Mouse (Mus musculus) megakaryocyte, adult 5-6 weeks (primary cell): ENCODE results near the gene Dip2b. TPM values are rescaled to one million over a fixed set of nuclear protein-coding genes. Genes with fewer than 3 reads are reported as not detected.

Experiments
- ATAC-seq: 2 replicates; pipeline ENCODE4 v1.8.0; 2016; ENCODE audit warnings: mild to moderate bottlenecking, inconsistent platforms; ENCODE audit not compliant: poor library complexity, severe bottlenecking
- total RNA-seq, 2 experiments: library from RNA; stranded (forward) in 1 of 2; stranded (reverse) in 1 of 2; fragments of 153-499, 151-499 nt in 1 of 2; fragments of 221-1000, 200-1000 nt in 1 of 2; gene quantifications; 2 replicates each; pipeline versions ENCODE4 v1.2.3 to v1.2.4; 2015 to 2017

Dip2b gene
- total RNA-seq, 2 experiments from 2014 or later, result 13.5 to 17.6 TPM

DNA sequence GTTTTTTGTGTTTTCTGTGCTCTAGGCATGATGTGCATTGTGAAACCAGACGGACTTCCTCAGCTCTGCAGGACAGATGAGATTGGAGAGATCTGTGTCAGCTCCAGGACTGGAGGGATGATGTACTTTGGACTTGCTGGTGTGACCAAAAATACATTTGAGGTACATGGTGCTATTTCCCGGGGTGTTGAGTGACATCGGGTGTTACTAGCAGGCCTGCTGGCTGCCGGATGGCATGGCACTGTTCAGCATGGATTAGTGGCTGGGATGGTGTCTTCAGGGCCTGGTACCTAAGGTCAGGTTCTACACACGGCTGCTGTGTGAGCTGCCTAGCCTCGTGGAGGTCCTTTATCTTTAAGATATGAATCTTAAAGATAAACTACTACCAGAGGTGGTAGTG lies 136.7 kb downstream of the Dip2b start:
- ATAC-seq, result no peak

GRCm38 (mm10) chr15:100177167-100177566 lies 138.7 kb downstream of the Dip2b start:
- no peak for ATAC-seq

- ATAC-seq, result no peak
Measured at GRCm38 (mm10) chr15:100177575-100177974, 139.1 kb downstream of the Dip2b start.

- ATAC-seq, result no peak
Measured at GRCm38 (mm10) chr15:100178487-100178886, 140.0 kb downstream of the Dip2b start.

DNA sequence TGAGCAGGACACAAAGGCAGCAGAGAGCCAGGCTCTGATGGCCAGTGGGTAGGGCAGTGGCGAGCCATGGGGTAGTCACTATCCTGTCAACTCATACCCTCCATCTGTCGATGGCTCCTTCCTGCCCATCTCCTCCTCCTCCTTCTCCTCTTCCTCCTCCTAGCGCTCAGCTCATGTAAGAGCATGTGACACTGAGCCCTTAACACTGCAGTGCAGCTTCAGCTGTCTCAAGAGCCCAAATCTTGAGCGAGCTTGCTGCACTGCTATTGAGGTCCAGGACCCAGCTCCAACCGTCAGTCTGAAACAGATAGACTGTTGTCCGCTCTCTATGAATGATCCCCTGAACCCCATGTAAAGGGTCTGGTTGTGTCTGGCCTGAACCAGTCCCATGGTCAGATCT lies 141.2 kb downstream of the Dip2b start:
- no peak for ATAC-seq

GRCm38 (mm10) chr15:100180221-100180620 lies 141.8 kb downstream of the Dip2b start:
- no peak for ATAC-seq

GRCm38 (mm10) chr15:100181841-100182240 lies 143.4 kb downstream of the Dip2b start:
- no peak for ATAC-seq

- no peak for ATAC-seq
Measured at GRCm38 (mm10) chr15:100182526-100183280, 144.2 kb downstream of the Dip2b start.

- ATAC-seq, result no peak
Measured at GRCm38 (mm10) chr15:100183510-100183909, 145.0 kb downstream of the Dip2b start.

DNA sequence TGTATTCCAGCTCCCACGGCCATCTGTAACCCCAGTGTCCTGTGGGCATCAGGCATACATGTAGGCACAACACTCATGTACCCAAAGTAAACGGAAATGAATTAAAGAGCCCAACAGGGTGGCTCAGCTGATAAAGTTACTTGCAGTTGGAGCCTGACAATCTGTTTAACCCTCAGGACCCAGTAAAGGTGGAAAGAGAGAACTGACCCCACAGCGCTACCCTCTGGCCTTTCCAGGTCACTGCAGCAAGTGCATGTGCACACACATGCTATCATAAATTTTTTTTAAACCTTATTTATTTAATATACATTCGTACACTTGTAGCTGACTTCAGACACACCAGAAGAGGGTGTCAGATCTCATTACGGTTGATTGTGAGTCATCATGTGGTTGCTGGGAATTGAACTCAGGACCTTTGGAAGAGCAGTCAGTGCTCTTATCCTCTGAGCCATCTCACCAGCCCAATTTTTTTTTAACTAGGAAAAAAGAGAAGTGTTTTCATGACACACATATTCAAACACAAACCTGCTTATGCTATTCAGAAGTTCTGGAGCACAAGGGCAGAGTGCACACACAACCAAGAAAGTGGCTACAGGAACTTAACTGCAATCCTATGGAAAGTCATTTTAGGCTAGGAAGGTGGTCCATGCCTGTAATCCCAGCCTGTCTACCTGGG lies 146.5 kb downstream of the Dip2b start:
- no peak for ATAC-seq

DNA sequence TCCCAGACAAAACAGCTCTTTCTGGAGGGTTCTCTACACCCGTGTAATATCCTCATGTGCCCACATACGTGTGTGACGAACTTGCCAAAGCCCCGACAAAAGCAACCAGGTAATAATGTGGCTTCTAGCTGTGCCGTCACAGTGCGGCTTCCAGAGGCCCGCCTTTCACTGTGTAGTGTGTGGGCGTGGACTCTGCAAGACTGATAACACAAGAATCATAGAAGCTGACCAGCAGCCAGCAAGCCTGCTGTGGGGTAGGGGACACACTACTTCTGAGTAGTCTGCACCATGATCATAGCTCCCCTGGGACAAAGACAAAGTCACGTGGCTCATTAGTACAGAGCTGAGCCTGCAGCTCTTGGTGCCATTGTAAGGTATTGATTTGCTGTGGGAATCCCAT lies 147.8 kb downstream of the Dip2b start:
- ATAC-seq, result no peak

DNA sequence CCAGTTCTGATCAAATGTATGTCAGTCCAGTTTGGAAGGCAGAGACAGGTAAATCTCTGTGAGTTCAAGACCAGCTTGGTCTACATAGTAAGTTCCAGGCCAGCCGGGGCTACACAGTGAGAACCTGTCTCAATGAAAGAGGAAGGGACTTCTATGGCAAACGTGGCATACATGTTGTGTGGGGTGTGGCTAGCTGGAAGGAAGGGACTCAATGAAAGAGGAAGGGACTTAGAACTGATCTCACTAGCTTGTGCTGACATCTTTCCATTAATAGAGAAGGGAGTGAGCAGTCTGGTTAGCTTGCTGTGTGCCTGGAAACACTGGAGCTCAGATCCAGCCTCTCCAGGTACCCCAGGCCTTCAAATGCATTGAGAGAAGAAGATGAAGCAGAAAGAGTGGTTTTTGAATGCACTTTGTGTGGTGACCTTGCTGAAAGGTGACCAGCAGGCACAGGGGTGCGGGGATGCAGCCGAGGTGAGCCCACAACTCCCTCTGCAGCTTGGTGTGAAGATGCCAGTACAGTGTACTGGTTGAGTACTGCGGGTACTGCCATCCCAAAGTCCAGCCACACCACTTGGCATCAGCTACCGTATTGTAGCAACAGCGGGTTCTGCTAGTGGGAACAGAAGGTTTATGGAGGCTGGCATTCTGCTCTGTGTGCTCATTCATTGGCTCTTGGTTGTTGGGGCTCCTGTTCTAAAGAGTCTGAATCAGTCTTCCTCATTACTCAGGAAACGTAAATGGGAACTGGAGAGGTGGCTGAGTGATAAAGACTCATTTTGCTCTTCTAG lies 148.6 kb downstream of the Dip2b start:
- ATAC-seq, result peak; percentile 87

DNA sequence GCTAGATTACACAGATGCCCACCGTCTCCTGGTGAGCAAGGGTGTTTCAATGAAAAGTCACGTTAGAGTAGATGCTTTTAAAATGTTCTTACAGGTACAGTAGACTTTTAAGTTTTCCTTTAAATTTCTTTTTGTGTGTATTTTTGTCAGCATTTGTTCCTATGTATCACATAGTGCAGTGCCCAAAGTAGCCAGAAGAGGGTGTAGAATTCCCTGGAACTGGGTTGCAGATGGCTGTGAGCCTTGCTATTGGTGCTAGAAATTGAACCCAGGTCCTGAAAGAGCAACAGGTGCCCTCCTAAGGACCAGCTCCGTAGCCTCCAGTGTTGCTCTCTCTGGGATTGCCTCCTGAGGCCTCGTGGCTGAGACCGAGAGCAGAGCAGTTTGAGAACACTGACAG lies 150.1 kb downstream of the Dip2b start:
- no peak for ATAC-seq

DNA sequence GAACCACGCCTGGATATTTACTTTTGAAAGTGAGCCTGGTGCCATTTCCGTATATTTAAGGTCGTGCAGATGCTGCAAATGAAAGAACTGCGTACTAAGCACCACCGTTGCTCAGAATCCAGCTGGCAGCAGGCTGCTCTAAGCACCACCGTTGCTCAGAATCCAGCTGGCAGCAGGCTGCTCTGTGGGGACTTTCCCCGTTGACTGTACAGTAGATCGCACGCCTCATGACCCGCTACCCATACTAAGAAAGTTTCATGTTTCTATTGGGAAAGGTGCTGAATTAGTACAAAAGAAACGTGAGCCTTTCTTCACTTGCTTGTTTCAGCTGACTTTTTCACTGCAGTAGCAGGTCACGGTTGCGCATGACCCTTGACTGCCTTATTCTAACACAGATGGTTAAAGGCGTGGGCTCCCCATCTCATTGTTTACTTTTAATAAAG lies 150.5 kb downstream of the Dip2b start:
- no peak for ATAC-seq

DNA sequence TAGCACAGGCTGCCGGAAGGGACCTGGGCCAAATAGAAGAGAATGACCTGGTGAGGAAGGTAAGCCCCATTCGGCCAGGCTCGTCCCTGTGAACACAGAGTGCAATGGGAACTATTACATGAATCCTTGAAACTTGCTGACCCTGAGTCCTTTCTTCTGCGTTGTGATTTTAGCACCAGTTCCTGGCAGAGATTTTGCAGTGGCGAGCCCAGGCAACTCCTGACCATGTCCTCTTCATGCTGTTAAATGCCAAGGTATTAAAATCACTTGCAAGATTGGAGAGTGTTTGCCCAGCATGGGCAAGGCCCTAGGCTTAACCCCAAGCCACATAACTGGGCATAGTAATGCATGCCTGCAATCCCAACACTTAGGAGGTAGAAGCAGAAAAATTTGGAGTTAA lies 151.6 kb downstream of the Dip2b start:
- no peak for ATAC-seq

- no peak for ATAC-seq
Measured at GRCm38 (mm10) chr15:100198983-100199745, 160.7 kb downstream of the Dip2b start.

DNA sequence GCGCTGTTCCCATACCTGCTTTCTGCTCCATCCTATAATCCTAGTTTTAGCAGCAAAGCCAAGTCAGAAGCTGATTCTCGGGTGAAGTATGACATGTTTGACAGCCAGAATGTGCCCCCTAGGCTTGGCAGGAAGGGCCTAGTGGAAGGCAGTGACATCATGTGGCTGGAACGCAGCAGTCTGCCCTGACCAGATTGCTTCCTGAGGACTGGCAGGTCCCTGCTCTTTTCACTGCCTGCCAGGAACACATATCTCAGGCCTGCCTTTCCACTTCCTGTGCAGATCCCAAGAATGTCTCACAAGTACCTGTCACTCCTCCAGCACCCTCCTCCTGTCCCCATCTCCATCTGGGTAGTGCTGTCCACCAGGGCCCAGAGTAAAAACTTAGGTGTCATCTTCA lies 161.3 kb downstream of the Dip2b start:
- no peak for ATAC-seq

- ATAC-seq, result no peak
Measured at GRCm38 (mm10) chr15:100201806-100202205, 163.3 kb downstream of the Dip2b start.

DNA sequence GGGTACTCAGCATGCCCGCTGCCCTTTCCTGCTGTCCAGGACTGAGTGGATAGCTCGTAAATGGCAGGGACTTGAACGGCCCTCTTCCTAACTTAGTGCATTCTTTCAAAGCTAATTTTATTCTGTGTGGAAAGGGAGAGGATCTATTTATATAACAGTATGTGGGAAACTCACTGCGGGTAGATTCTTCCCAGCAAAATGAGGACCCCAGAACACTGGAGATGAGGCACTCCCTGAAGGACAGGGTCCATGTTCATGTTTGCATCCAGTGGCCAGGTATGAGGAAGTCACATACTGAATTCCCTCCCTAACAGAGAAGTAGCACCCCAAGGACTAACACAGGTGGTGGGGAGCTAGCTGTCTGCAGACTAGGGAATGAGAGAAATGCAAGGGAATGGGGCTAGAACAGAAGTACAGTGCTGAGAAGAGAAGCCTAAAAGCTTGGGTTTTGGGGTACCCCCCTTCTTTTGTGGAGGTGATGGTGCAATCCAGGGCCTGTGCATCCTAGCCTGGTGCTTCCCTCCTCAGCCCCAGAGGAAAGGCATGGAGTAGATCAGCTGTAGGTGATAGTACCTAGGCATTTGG lies 164.1 kb downstream of the Dip2b start:
- ATAC-seq, result no peak

DNA sequence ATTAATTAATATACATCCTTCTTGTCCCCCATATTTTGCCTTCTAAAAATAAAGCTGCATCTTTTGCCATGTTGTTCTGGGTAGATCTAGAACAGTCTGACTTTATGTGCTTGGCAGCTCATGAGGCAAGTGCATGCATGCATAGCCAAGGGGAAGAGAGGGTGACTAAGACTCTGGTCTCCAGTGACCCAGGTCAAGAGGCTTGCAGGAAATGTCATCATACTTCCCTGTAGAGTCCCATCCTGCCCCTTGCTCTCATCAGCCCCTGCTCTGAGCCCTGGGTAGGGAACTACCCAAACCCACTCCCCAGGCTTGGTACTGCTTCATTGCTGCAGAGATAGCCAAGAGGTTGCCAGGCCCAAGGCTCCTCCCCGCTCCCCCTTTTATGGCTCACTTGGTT lies 166.1 kb downstream of the Dip2b start:
- ATAC-seq, result peak; percentile 98

GRCm38 (mm10) chr15:100210013-100210412 lies 171.5 kb downstream of the Dip2b start:
- no peak for ATAC-seq
